Mouse (Mus musculus): ENCODE data around the gene Ly6g5b.
A peak's percentile ranks its signal among the peaks of the same experiment; 100 is the strongest.
"Not testable (repeated sequence)": the region's sequence is repeated elsewhere in the genome, so short reads cannot be mapped to it uniquely, and the experiment has no call there.

Gene Ly6g5b

GRCm38 (mm10) chr17:35140490-35140996, 25.3 kb upstream of the Ly6g5b start:
- no peak for DNase-seq (ENCODE audit: low spot score in 2 of 2)

- DNase-seq (ENCODE audit: low spot score in 2 of 2), result no peak
These were observed 24.0 kb upstream of the Ly6g5b start for GRCm38 (mm10) chr17:35139269-35139668.

- no peak for DNase-seq (ENCODE audit: low spot score in 2 of 2)
These were observed 20.5 kb upstream of the Ly6g5b start for GRCm38 (mm10) chr17:35135591-35136320.

GRCm38 (mm10) chr17:35134801-35135590, 19.8 kb upstream of the Ly6g5b start, which contains the start of gene Bag6:
TSS of gene Bag6 (plus strand) at chr17:35135178.
- peak; percentile 95 to 96 for DNase-seq (ENCODE audit: low spot score in 2 of 2)

GRCm38 (mm10) chr17:35133517-35133916, 18.3 kb upstream of the Ly6g5b start:
- no peak for DNase-seq (ENCODE audit: low spot score in 2 of 2)

GRCm38 (mm10) chr17:35132174-35132560, 16.9 kb upstream of the Ly6g5b start:
- DNase-seq (ENCODE audit: low spot score in 2 of 2), result no peak

- DNase-seq (ENCODE audit: low spot score in 2 of 2), result no peak
These were observed 16.4 kb upstream of the Ly6g5b start, which contains the start of gene Apom for GRCm38 (mm10) chr17:35131500-35132173. TSS of gene Apom (minus strand) at chr17:35132050.

GRCm38 (mm10) chr17:35131038-35131437, 15.8 kb upstream of the Ly6g5b start:
- no peak for DNase-seq (ENCODE audit: low spot score in 2 of 2)

GRCm38 (mm10) chr17:35128996-35129395, 13.8 kb upstream of the Ly6g5b start:
- no peak for DNase-seq (ENCODE audit: low spot score in 2 of 2)

GRCm38 (mm10) chr17:35127017-35127416, 11.8 kb upstream of the Ly6g5b start:
- DNase-seq (ENCODE audit: low spot score in 2 of 2), result no peak

GRCm38 (mm10) chr17:35126206-35126611, 11.0 kb upstream of the Ly6g5b start, which contains the start of gene D17H6S53E:
TSS of gene D17H6S53E (plus strand) at chr17:35126373.
- peak; percentile 84 to 86 for DNase-seq (ENCODE audit: low spot score in 2 of 2)

- DNase-seq (ENCODE audit: low spot score in 2 of 2), result no peak
These were observed 10.3 kb upstream of the Ly6g5b start for GRCm38 (mm10) chr17:35125578-35125977.

GRCm38 (mm10) chr17:35125081-35125480, 9.9 kb upstream of the Ly6g5b start:
- no peak for DNase-seq (ENCODE audit: low spot score in 2 of 2)

GRCm38 (mm10) chr17:35124261-35124896, 9.2 kb upstream of the Ly6g5b start:
- DNase-seq (ENCODE audit: low spot score in 2 of 2), result not testable (repeated sequence)

- DNase-seq (ENCODE audit: low spot score in 2 of 2), result not testable (repeated sequence)
These were observed 8.1 kb upstream of the Ly6g5b start for GRCm38 (mm10) chr17:35123287-35123686.

GRCm38 (mm10) chr17:35121871-35122303, 6.7 kb upstream of the Ly6g5b start, which contains the start of gene Csnk2b:
TSS of gene Csnk2b (minus strand) at chr17:35122053.
- peak; percentile 79 to 85 for DNase-seq (ENCODE audit: low spot score in 2 of 2)

- DNase-seq (ENCODE audit: low spot score in 2 of 2), result peak; percentile 99
These were observed 6.0 kb upstream of the Ly6g5b start, which contains the start of gene Gpank1 for GRCm38 (mm10) chr17:35121143-35121799. TSS of gene Gpank1 (plus strand) at chr17:35121455.

- peak; percentile 61 to 62 for DNase-seq (ENCODE audit: low spot score in 2 of 2)
These were observed 5.5 kb upstream of the Ly6g5b start for GRCm38 (mm10) chr17:35120745-35121142.

- DNase-seq (ENCODE audit: low spot score in 2 of 2), result no peak
These were observed 3.5 kb downstream of the Ly6g5b start for GRCm38 (mm10) chr17:35111774-35112173.

- no peak for DNase-seq (ENCODE audit: low spot score in 2 of 2)
These were observed 7.1 kb downstream of the Ly6g5b start, which contains the start of gene Ly6g5c for GRCm38 (mm10) chr17:35108097-35108496. TSS of gene Ly6g5c (plus strand) at chr17:35108279.

GRCm38 (mm10) chr17:35106522-35106921, 8.7 kb downstream of the Ly6g5b start:
- DNase-seq (ENCODE audit: low spot score in 2 of 2), result no peak
